Mouse (Mus musculus): ENCODE data around the gene Pdpn. TPM values are rescaled to one million over a fixed set of nuclear protein-coding genes. Genes with fewer than 3 reads are reported as not detected.
"Not testable (repeated sequence)": the region's sequence is repeated elsewhere in the genome, so short reads cannot be mapped to it uniquely, and the experiment has no call there.

The Pdpn gene
- polyA plus RNA-seq (2012; rRNA removed): 64.0 and 72.1 TPM in 2 replicates

GRCm38 (mm10) chr4:143299325-143300070, at the start of gene Pdpn:
Pdpn (minus strand) TSS chr4:143299564.
- no peak for DNase-seq (ENCODE audit: low spot score)

GRCm38 (mm10) chr4:143348678-143349077, 49.3 kb upstream of the Pdpn start:
- no peak for DNase-seq (ENCODE audit: low spot score)

- not testable (repeated sequence) for DNase-seq (ENCODE audit: low spot score)
Observed at GRCm38 (mm10) chr4:143345491-143345890, 46.1 kb upstream of the Pdpn start.

GRCm38 (mm10) chr4:143341470-143341869, 42.1 kb upstream of the Pdpn start:
- no peak for DNase-seq (ENCODE audit: low spot score)

GRCm38 (mm10) chr4:143339808-143340207, 40.4 kb upstream of the Pdpn start:
- DNase-seq (ENCODE audit: low spot score): no peak

- no peak for DNase-seq (ENCODE audit: low spot score)
Observed at GRCm38 (mm10) chr4:143336096-143336495, 36.7 kb upstream of the Pdpn start.

GRCm38 (mm10) chr4:143334995-143335394, 35.6 kb upstream of the Pdpn start:
- DNase-seq (ENCODE audit: low spot score): no peak

GRCm38 (mm10) chr4:143334145-143334544, 34.8 kb upstream of the Pdpn start:
- DNase-seq (ENCODE audit: low spot score): no peak

GRCm38 (mm10) chr4:143331787-143332186, 32.4 kb upstream of the Pdpn start:
- no peak for DNase-seq (ENCODE audit: low spot score)

- no peak for DNase-seq (ENCODE audit: low spot score)
Observed at GRCm38 (mm10) chr4:143330566-143330965, 31.2 kb upstream of the Pdpn start.

GRCm38 (mm10) chr4:143325625-143325941, 26.2 kb upstream of the Pdpn start:
- peak; percentile 73 for DNase-seq (ENCODE audit: low spot score)

- DNase-seq (ENCODE audit: low spot score): no peak
Observed at GRCm38 (mm10) chr4:143324925-143325624, 25.7 kb upstream of the Pdpn start.

- no peak for DNase-seq (ENCODE audit: low spot score)
Observed at GRCm38 (mm10) chr4:143324176-143324924, 25.0 kb upstream of the Pdpn start.

- DNase-seq (ENCODE audit: low spot score): no peak
Observed at GRCm38 (mm10) chr4:143313299-143313698, 13.9 kb upstream of the Pdpn start.

- DNase-seq (ENCODE audit: low spot score): no peak
Observed at GRCm38 (mm10) chr4:143311341-143311740, 12.0 kb upstream of the Pdpn start.

- no peak for DNase-seq (ENCODE audit: low spot score)
Observed at GRCm38 (mm10) chr4:143305987-143306772, 6.8 kb upstream of the Pdpn start.

GRCm38 (mm10) chr4:143305031-143305430, 5.7 kb upstream of the Pdpn start:
- no peak for DNase-seq (ENCODE audit: low spot score)

- no peak for DNase-seq (ENCODE audit: low spot score)
Observed at GRCm38 (mm10) chr4:143302279-143302890, 3.0 kb upstream of the Pdpn start.

GRCm38 (mm10) chr4:143301875-143302274, 2.5 kb upstream of the Pdpn start:
- DNase-seq (ENCODE audit: low spot score): no peak

GRCm38 (mm10) chr4:143301042-143301441, 1.7 kb upstream of the Pdpn start:
- no peak for DNase-seq (ENCODE audit: low spot score)

GRCm38 (mm10) chr4:143300113-143300688, 837 bp upstream of the Pdpn start:
- no peak for DNase-seq (ENCODE audit: low spot score)

Data from urinary bladder, adult 2 months (tissue).